Mouse (Mus musculus) adrenal gland, postnatal 14 days (tissue): ENCODE measurements at regions not wholly inside any gene's neighbourhood (a gene's known extent, or its start where the extent isn't known, plus 50 kb on each side); places are given as distances from the start of the nearest gene placed in this dataset.
"Not testable (repeated sequence)": the region's sequence is repeated elsewhere in the genome, so short reads cannot be mapped to it uniquely, and the experiment has no call there.

ENCODE experiments used
- DNase-seq: peaks from one replicate; pipeline ENCODE4 v3.0.0; 2021; ENCODE audit warnings: mixed read lengths

GRCm38 (mm10) chr15:37100767-37101288 is 93.3 kb upstream of the Zfp706 start:
- DNase-seq: no peak

GRCm38 (mm10) chr15:37099927-37100766 is 92.6 kb upstream of the Zfp706 start:
- DNase-seq: peak; percentile 65

GRCm38 (mm10) chr15:37099176-37099575 is 91.6 kb upstream of the Zfp706 start:
- DNase-seq: no peak

GRCm38 (mm10) chr15:37097426-37097825 is 89.9 kb upstream of the Zfp706 start:
- DNase-seq: no peak

GRCm38 (mm10) chr15:37091171-37091570 is 83.6 kb upstream of the Zfp706 start:
- not testable (repeated sequence) for DNase-seq

- no peak for DNase-seq
Observed at GRCm38 (mm10) chr15:37083726-37084125, 76.2 kb upstream of the Zfp706 start.

GRCm38 (mm10) chr15:37081836-37082235 is 74.3 kb upstream of the Zfp706 start:
- DNase-seq: no peak

- DNase-seq: no peak
Observed at GRCm38 (mm10) chr15:37080931-37081330, 73.4 kb upstream of the Zfp706 start.

GRCm38 (mm10) chr15:37080395-37080794 is 72.8 kb upstream of the Zfp706 start:
- no peak for DNase-seq

GRCm38 (mm10) chr15:37074207-37074606 is 66.6 kb upstream of the Zfp706 start:
- not testable (repeated sequence) for DNase-seq

GRCm38 (mm10) chr15:37072202-37072862 is 64.8 kb upstream of the Zfp706 start:
- DNase-seq: no peak

- DNase-seq: no peak
Observed at GRCm38 (mm10) chr15:37070188-37070587, 62.6 kb upstream of the Zfp706 start.

- no peak for DNase-seq
Observed at GRCm38 (mm10) chr15:37067326-37067725, 59.8 kb upstream of the Zfp706 start.

- DNase-seq: no peak
Observed at GRCm38 (mm10) chr15:37065926-37066550, 58.5 kb upstream of the Zfp706 start.

- no peak for DNase-seq
Observed at GRCm38 (mm10) chr15:37065408-37065807, 57.8 kb upstream of the Zfp706 start.

- DNase-seq: no peak
Observed at GRCm38 (mm10) chr15:37063781-37064383, 56.3 kb upstream of the Zfp706 start.

- DNase-seq: no peak
Observed at GRCm38 (mm10) chr15:37062585-37062984, 55.0 kb upstream of the Zfp706 start.

- DNase-seq: no peak
Observed at GRCm38 (mm10) chr15:37061501-37061900, 53.9 kb upstream of the Zfp706 start.

GRCm38 (mm10) chr15:37060831-37061230 is 53.3 kb upstream of the Zfp706 start:
- no peak for DNase-seq
